Mouse (Mus musculus) lung, adult 2 months (tissue): ENCODE data around the gene Hist1h2bg. TPM values are rescaled to one million over a fixed set of nuclear protein-coding genes. Genes with fewer than 3 reads are reported as not detected.
"Not testable (repeated sequence)": the region's sequence is repeated elsewhere in the genome, so short reads cannot be mapped to it uniquely, and the experiment has no call there.

ENCODE experiments used
- DNase-seq: peaks from one replicate; pipeline ENCODE4 v3.0.0; 2022
- H3K4me1 ChIP-seq: fragments of 200-500 bp; 2 replicates; pipeline ENCODE4 v1.6.1; 2011; ENCODE audit warnings: low read length; ENCODE audit not compliant: control insufficient read depth, insufficient read depth
- H3K4me3 ChIP-seq: fragments of 200-500 bp; replicated peaks from 2 replicates; pipeline ENCODE3; 2011; ENCODE audit warnings: low read depth, mild to moderate bottlenecking, control low read depth, low read length; ENCODE audit errors: extremely low read depth
- CTCF ChIP-seq: fragments of 200-500 bp; IDR thresholded peaks from 2 replicates; pipeline ENCODE4 v1.5.1; 2011; ENCODE audit warnings: mild to moderate bottlenecking, low read length, control low read depth; ENCODE audit not compliant: insufficient read depth
- POLR2A ChIP-seq: fragments of 200-500 bp; IDR thresholded peaks from 2 replicates; pipeline ENCODE4 v1.6.1; 2011; ENCODE audit warnings: low read depth, mild to moderate bottlenecking, control low read depth, low read length, borderline replicate concordance; ENCODE audit errors: extremely low read depth
- WGBS: fragments of 180-500 bp; shearing (Covaris S2); methylation state at CpG from one replicate; pipeline ENCODE4 v1.1.7; 2018; 5-methylcytosine and 5-hydroxymethylcytosine counted together
- polyA plus RNA-seq: library from polyadenylated mRNA; depleted of rRNA; stranded (reverse); fragments of >200 nt; gene quantifications from 2 replicates; pipeline ENCODE4 v1.2.3, GENCODE M21; 2012

The Hist1h2bg gene
- polyA plus RNA-seq, 1 experiment = 9.8 TPM

GRCm38 (mm10) chr13:23530901-23531875 is 40.0 kb upstream of the Hist1h2bg start, which contains the start of gene Hist1h4h:
TSS of gene Hist1h4h (plus strand) at chr13:23531050.
- TF ChIP-seq CTCF = no peak
- TF ChIP-seq POLR2A = peak; percentile 98
- Histone ChIP-seq H3K4me1 (peaks cover 5% of the 10 kb centered on the region), H3K4me3 (peak within 1 kb of the TSS; percentile 73)
- peak; percentile 96 for DNase-seq
- WGBS = under 1% methylated on average over 62 of the region's 70 CpGs

GRCm38 (mm10) chr13:23532262-23533075 is 38.7 kb upstream of the Hist1h2bg start:
- DNase-seq = no peak

GRCm38 (mm10) chr13:23533560-23534367 is 37.4 kb upstream of the Hist1h2bg start, which contains the start of gene Hist1h2af:
TSS of gene Hist1h2af (plus strand) at chr13:23533906.
- WGBS = under 1% methylated on average over 28 of the region's 53 CpGs
- H3K4me1 ChIP-seq, H3K4me3 ChIP-seq: not testable (repeated sequence)
- peak; percentile 34 for DNase-seq

More at GRCm38 (mm10) chr13:23532262-23533075, 38.7 kb upstream of the Hist1h2bg start:
- WGBS = 19% methylated on average over 9 of the region's 9 CpGs
- TF ChIP-seq POLR2A (no peak), CTCF (no peak)
- peaks cover 2% of the 10 kb centered on the region for H3K4me1 ChIP-seq
- H3K4me3 ChIP-seq = no peak overlapping the region

- under 1% methylated on average over 15 of the region's 15 CpGs for WGBS
- DNase-seq = no peak
- Histone ChIP-seq H3K4me3 (peak overlapping the region; percentile 13), H3K4me1 (peaks cover 2% of the 10 kb centered on the region)
- no peak for TF ChIP-seq CTCF
- no peak for TF ChIP-seq POLR2A
These were observed 36.6 kb upstream of the Hist1h2bg start for GRCm38 (mm10) chr13:23534368-23535131.

- peak; percentile 78 for DNase-seq
- H3K4me3 ChIP-seq = peak within 1 kb of the TSS; percentile 59
- H3K4me1 ChIP-seq = not testable (repeated sequence)
- 1% methylated on average over 49 of the region's 62 CpGs for WGBS
These were observed 35.8 kb upstream of the Hist1h2bg start, which contains the start of gene Hist1h3g for GRCm38 (mm10) chr13:23535137-23536075. TSS of gene Hist1h3g (plus strand) at chr13:23535422.

GRCm38 (mm10) chr13:23536076-23536822 is 34.9 kb upstream of the Hist1h2bg start:
- Histone ChIP-seq H3K4me3 (no peak overlapping the region), H3K4me1 (peaks cover 2% of the 10 kb centered on the region; the same call in 1 of the 2 replicates)
- DNase-seq = no peak
- TF ChIP-seq POLR2A (no peak), CTCF (no peak)
- 17% methylated on average over 7 of the region's 7 CpGs for WGBS

GRCm38 (mm10) chr13:23537006-23537710 is 34.0 kb upstream of the Hist1h2bg start:
- peaks cover 2% of the 10 kb centered on the region; the same call in 1 of the 2 replicates for H3K4me1 ChIP-seq
- TF ChIP-seq POLR2A (no peak), CTCF (no peak)
- no peak for DNase-seq
- 64% methylated on average over 3 of the region's 3 CpGs for whole genome bisulfite sequencing
- H3K4me3 ChIP-seq = no peak overlapping the region
